Mouse (Mus musculus) c-Kit-positive CD71-positive TER-119-negative erythroid progenitor cells, embryonic 14.5 days (primary cell): ENCODE measurements around the gene Tbxas1.

Experiments used
- DNase-seq: peaks from one replicate; pipeline ENCODE4 v3.0.0-alpha.2; 2013; ENCODE audit warnings: low read depth

Tbxas1 gene

GRCm38 (mm10) chr6:38997838-38998237 is 122.6 kb downstream of the Tbxas1 start:
- no peak for DNase-seq

GRCm38 (mm10) chr6:39003126-39003525 is 127.9 kb downstream of the Tbxas1 start:
- no peak for DNase-seq

- no peak for DNase-seq
Measured at GRCm38 (mm10) chr6:39004003-39004473, 128.8 kb downstream of the Tbxas1 start.

GRCm38 (mm10) chr6:39005267-39005944 is 130.2 kb downstream of the Tbxas1 start:
- no peak for DNase-seq

GRCm38 (mm10) chr6:39005945-39006572 is 130.9 kb downstream of the Tbxas1 start:
- DNase-seq = no peak

- DNase-seq = no peak
Measured at GRCm38 (mm10) chr6:39007223-39007622, 132.0 kb downstream of the Tbxas1 start.

GRCm38 (mm10) chr6:39008116-39008515 is 132.9 kb downstream of the Tbxas1 start:
- no peak for DNase-seq

GRCm38 (mm10) chr6:39013034-39013832 is 138.0 kb downstream of the Tbxas1 start:
- no peak for DNase-seq

- DNase-seq = no peak
Measured at GRCm38 (mm10) chr6:39017942-39018341, 142.7 kb downstream of the Tbxas1 start.

GRCm38 (mm10) chr6:39018805-39019204 is 143.6 kb downstream of the Tbxas1 start:
- DNase-seq = peak; percentile 19

- DNase-seq = no peak
Measured at GRCm38 (mm10) chr6:39019219-39019618, 144.0 kb downstream of the Tbxas1 start.

GRCm38 (mm10) chr6:39021909-39022308 is 146.7 kb downstream of the Tbxas1 start:
- no peak for DNase-seq

GRCm38 (mm10) chr6:39022461-39023181 is 147.4 kb downstream of the Tbxas1 start:
- DNase-seq = no peak

GRCm38 (mm10) chr6:39024631-39025030 is 149.4 kb downstream of the Tbxas1 start:
- DNase-seq = no peak

GRCm38 (mm10) chr6:39025038-39025437 is 149.8 kb downstream of the Tbxas1 start:
- no peak for DNase-seq

GRCm38 (mm10) chr6:39030714-39031113 is 155.5 kb downstream of the Tbxas1 start:
- DNase-seq = no peak

GRCm38 (mm10) chr6:39033676-39034075 is 158.5 kb downstream of the Tbxas1 start:
- DNase-seq = no peak

- DNase-seq = no peak
Measured at GRCm38 (mm10) chr6:39035039-39035438, 159.8 kb downstream of the Tbxas1 start.

- DNase-seq = no peak
Measured at GRCm38 (mm10) chr6:39036204-39036603, 161.0 kb downstream of the Tbxas1 start.

GRCm38 (mm10) chr6:39040451-39040850 is 165.2 kb downstream of the Tbxas1 start:
- DNase-seq = no peak

GRCm38 (mm10) chr6:39049141-39049540 is 173.9 kb downstream of the Tbxas1 start:
- DNase-seq = no peak

GRCm38 (mm10) chr6:39050836-39051235 is 175.6 kb downstream of the Tbxas1 start:
- no peak for DNase-seq
